Mouse (Mus musculus): ENCODE results near the gene Tubb2b.

DNA sequence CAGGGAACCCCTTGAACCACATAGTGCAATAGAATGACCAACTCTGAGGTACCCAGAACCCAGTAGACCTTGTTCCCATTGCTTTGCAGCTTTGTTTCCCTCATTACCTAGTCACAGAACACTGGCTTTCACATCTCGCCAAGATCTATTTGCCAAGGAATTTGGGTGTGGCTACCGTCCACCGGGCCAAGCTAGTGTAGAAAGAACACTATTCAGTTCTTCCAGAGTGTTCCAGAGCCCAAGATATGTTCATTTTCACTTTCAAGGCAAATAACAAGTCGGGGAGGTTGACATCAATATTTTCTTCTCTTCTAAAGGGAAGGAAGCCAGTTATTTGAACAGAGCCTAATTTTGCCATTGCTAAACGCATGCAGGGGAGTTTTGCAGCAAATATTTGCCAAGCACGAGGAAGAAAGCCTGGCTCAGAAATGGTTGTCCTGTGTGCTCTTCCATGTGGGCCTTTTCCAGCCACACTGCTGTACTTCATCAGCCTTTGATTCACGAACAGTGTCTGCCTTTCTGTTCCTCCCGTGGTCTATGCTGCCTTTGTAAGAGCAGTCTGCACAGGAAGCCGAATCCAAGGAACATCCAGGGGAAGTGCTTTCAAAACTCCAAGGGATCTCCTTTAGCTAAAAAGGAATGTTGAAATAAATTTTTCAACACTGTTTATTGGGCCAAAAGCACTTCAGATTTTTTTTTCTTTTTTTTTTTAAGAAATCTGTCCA, 46.1 kb downstream of the Tubb2b start:
- TF ChIP-seq CTCF (IDR thresholded peaks at IDR 0.05; ENCODE audit: low read depth) (no peak), EP300 (optimal IDR thresholded peaks at IDR 0.05) (no peak)

Measured in stomach, postnatal 0 days (tissue).